Mouse (Mus musculus) embryo, embryonic 9.5 days (tissue): Measurements from ENCODE around the gene Cdk12.

ENCODE experiments used
- DNase-seq: peaks from one replicate; pipeline ENCODE4 v3.0.0-alpha.2; 2017; ENCODE audit errors: extremely low spot score

Cdk12 gene

DNA sequence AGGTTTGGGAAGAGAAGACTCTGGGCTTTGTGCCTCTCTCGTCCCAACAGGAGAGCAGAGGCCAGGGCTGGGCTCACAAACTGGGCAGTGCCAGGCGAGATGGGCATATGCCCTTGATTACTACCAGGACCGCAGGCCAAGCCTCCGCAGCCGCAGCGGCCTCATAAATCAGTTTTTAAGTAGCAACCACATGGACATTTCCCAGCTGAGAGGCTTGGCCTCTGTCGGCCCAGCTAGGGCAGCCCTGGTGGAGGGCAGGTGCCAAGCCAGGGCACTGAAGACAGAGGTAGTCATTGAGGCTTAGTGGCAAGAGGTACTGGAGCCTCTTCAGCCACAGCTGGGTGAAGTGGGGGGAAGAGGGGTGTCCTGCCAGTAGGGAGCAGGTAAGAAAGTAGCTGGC, 114.6 kb downstream of the Cdk12 start:
- no peak for DNase-seq

- no peak for DNase-seq
Observed at GRCm38 (mm10) chr11:98318421-98319116, 115.7 kb downstream of the Cdk12 start.

- no peak for DNase-seq
Observed at GRCm38 (mm10) chr11:98319120-98319519, 116.3 kb downstream of the Cdk12 start.

DNA sequence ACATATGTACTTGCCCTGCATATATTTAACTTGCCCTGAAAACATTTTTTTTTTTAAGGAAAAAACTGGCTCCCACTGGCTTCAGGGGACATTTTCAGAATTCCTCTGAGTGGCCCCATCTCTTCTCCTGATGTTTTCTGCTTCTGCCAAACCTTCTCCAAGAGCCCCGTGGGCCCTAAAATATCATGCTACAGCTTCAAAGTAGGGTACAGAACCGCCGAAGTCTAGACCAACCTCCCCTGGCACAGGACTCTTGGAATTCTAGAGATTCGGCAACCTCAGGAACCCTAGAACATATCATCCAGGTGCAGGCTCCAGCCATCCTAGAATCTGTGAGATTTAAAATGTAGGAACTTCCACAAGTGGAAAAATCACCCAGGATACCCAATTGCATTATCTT, 116.7 kb downstream of the Cdk12 start:
- no peak for DNase-seq

DNA sequence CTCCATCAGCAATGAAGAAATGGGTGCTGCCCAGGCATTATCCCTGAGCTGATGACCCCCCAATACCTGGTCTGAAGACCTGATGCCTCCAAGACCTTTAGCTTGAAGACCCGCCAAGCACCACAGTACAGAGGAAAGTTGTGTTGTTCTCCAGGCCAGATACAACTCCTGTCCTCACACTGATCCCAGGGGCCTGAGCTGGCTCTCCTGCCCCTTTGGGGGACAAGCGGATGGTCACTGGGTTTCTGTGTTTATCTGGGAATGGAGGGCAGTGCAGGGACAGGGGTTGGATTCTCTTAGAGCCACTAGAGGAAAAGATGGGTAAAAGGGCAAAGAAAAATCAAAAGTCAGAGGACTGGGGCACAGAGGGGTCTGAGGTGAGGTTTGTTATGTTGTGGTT, 117.1 kb downstream of the Cdk12 start:
- DNase-seq: no peak

- DNase-seq: no peak
Observed at GRCm38 (mm10) chr11:98320381-98320780, 117.5 kb downstream of the Cdk12 start.

GRCm38 (mm10) chr11:98320806-98321676, 118.2 kb downstream of the Cdk12 start:
- no peak for DNase-seq

- DNase-seq: no peak
Observed at GRCm38 (mm10) chr11:98321677-98322003, 118.8 kb downstream of the Cdk12 start.

DNA sequence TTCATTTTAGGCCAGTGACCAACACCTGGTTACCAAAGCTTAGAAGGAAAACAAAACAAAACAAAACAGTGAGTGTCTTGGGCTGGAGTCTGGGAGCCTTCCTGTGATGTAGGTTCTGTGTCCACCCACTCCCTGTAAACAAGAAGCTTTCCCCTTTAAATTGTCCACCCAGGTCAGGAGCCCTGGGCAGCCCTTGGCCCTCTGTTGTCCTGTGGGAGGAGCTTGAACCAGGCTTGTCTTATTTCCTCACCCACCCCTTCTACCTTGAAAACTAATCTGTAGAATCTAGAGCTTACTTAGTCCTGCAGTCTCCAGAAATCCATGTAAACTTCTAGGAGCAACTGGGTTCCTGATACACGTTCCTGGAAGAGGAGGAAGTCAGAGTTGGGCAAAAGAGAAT, 119.3 kb downstream of the Cdk12 start:
- no peak for DNase-seq

GRCm38 (mm10) chr11:98323136-98323866, 120.4 kb downstream of the Cdk12 start:
- DNase-seq: no peak

DNA sequence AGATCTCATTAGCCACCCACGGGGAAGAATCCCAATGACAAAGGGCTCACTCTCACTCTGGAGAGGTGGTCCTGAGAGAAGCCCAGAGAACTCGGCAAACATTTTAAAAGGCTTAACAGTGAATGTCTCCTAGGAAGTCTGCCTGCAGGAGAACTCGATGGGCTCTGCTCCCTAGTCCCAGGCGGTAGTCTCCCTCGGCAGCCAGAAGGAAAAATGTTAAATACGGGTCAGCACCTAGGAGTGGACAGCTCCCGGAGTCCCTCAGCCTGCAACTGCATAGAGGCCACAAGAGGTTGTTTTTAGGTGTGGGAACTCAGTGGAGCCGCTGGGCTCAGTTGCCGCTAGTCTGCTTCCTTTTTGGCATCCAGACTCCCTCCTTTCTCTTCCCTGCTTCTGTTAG, 121.1 kb downstream of the Cdk12 start:
- peak; percentile 55 for DNase-seq

- DNase-seq: no peak
Observed at GRCm38 (mm10) chr11:98325191-98325820, 122.4 kb downstream of the Cdk12 start.

DNA sequence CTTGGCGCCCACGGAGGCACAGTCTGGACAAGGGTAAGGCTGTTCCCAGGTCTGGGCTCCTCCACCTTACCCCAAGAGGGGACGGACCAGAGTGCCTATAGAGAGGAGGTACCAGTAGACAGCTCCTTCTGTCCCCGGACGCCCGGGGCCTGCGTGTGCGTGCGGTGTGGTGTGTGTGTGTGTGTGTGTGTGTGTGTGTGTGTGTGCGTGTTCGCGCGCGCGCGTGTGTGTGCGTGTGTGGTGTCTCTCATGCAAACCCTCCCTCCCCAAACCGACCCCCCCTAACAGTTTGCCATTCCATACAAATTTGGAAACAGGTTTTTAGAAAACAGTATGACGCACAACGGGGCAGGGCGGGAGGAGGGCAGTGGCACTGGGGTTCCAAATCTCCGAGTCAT, 123.0 kb downstream of the Cdk12 start:
- no peak for DNase-seq

- DNase-seq: no peak
Observed at GRCm38 (mm10) chr11:98326741-98327135, 123.9 kb downstream of the Cdk12 start.

DNA sequence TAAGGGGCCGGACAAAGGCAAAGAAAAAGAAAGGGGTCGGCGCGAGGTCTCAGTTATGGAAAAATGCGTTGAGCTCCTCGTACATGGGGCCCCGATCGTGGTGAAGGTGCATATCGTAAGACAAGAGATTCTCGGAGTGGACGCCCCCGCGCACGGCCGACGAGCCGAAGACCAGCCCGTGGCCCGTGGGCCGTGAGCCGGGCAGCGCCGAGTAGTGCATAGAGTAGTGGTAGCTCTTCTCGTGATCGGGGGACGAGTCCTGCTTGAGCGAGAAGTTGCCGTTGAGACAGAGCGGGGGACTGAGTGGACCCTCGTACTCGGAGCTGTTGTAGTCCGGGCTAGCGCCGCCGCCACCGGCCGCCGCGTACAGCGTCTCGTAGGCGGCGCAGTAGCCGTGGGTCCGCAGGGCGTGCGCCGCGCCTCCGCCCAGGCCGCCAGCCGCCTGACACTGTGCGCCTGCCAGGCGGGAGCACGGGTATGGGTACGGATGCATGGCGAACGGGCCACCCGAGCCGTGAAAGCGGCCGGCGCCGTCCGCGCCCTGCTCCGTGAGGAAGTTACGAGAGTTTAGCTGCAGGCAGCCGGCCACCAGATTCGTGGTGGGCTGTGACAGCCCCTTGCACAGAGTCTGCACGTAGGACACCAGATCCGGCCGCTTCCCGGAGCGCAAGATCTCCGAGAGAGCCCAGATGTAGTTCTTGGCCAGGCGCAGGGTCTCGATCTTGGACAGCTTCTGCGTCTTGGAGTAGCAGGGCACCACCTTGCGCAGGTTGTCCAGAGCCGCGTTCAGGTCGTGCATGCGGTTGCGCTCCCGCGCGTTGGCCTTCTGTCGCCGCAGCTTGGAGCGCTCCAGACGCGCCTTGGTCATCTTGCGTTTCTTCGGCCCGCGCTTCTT, 124.5 kb downstream of the Cdk12 start:
- no peak for DNase-seq

GRCm38 (mm10) chr11:98328031-98328370, 125.1 kb downstream of the Cdk12 start:
- DNase-seq: no peak
